Mouse (Mus musculus) MEL (cell line): ENCODE measurements around the gene Nhsl2. TPM values are rescaled to one million over a fixed set of nuclear protein-coding genes. Genes with fewer than 3 reads are reported as not detected.
A peak's percentile ranks its signal among the peaks of the same experiment; 100 is the strongest.

ENCODE experiments used
- DNase-seq: peaks from one replicate; pipeline ENCODE4 v3.0.0; 2011; ENCODE audit warnings: low read depth, low spot score
- H3K27ac ChIP-seq: 2 replicates; pipeline ENCODE4 v1.5.1; 2012; ENCODE audit warnings: low read depth, mild to moderate bottlenecking, control low read depth, low read length, moderate library complexity; ENCODE audit not compliant: control insufficient read depth
- H3K27me3 ChIP-seq, 2 experiments: fragments of 150-350 bp in 1 of 2; sonication (generic) in 1 of 2; 2 replicates each; pipeline ENCODE4 v1.6.1; 2012; ENCODE audit warnings: low read length in 2 of 2, mild to moderate bottlenecking in 2 of 2, improper control_type of control experiment in 1 of 2, moderate library complexity in 1 of 2; ENCODE audit not compliant: insufficient read depth in 2 of 2, control insufficient read depth in 1 of 2
- H3K36me3 ChIP-seq, 2 experiments: 2 replicates each; pipeline ENCODE4 v1.6.1; 2012 to 2014; ENCODE audit warnings: low read length in 2 of 2, improper control_type of control experiment in 1 of 2, inconsistent platforms in 1 of 2, mild to moderate bottlenecking in 1 of 2; ENCODE audit not compliant: insufficient read depth in 2 of 2, control insufficient read depth in 1 of 2
- H3K4me1 ChIP-seq, 2 experiments: fragments of 150-350 bp in 1 of 2; sonication (generic) in 1 of 2; 2 replicates each; pipeline ENCODE4 v1.6.1; 2012; ENCODE audit warnings: low read length in 2 of 2, improper control_type of control experiment in 1 of 2, mild to moderate bottlenecking in 1 of 2; ENCODE audit not compliant: insufficient read depth in 2 of 2, control insufficient read depth in 1 of 2
- H3K4me3 ChIP-seq, 2 experiments: fragments of 150-350 bp in 1 of 2; sonication (generic) in 1 of 2; 2 replicates each; pipeline ENCODE4 v1.5.1; 2012; ENCODE audit warnings: low read depth in 2 of 2, low read length in 2 of 2, mild to moderate bottlenecking in 2 of 2, moderate library complexity in 2 of 2, control low read depth in 1 of 2, improper control_type of control experiment in 1 of 2; ENCODE audit not compliant: control insufficient read depth in 1 of 2, insufficient read depth in 1 of 2
- H3K79me2 ChIP-seq: 2 replicates; pipeline ENCODE4 v1.6.1; 2012; ENCODE audit warnings: mild to moderate bottlenecking, low read length, moderate library complexity; ENCODE audit not compliant: control insufficient read depth, poor library complexity, insufficient read depth
- H3K9ac ChIP-seq: 2 replicates; pipeline ENCODE4 v1.6.1; 2012; ENCODE audit warnings: low read depth, mild to moderate bottlenecking, control low read depth, low read length, moderate library complexity; ENCODE audit not compliant: control insufficient read depth, poor library complexity, severe bottlenecking
- H3K9me3 ChIP-seq: fragments of 150-350 bp; sonication (generic); replicated peaks from 2 replicates; pipeline ENCODE4 v1.6.1; 2012; ENCODE audit warnings: mild to moderate bottlenecking, low read length, improper control_type of control experiment, moderate library complexity; ENCODE audit not compliant: insufficient read depth
- BHLHE40 ChIP-seq: IDR thresholded peaks from 2 replicates; pipeline ENCODE4 v1.6.1; 2012; ENCODE audit warnings: low read depth, mild to moderate bottlenecking, inconsistent platforms, low read length, improper control_type of control experiment, borderline replicate concordance
- CTCF ChIP-seq, 3 experiments: IDR thresholded peaks in 2 of 3; conservative IDR thresholded peaks in 1 of 3; 2 replicates each; pipeline ENCODE4 v1.5.1; 2011 to 2012; ENCODE audit warnings: low read length in 3 of 3, low read depth in 2 of 3, mild to moderate bottlenecking in 2 of 3, improper control_type of control experiment in 1 of 3, inconsistent platforms in 1 of 3, mixed read lengths in 1 of 3, moderate library complexity in 1 of 3; ENCODE audit not compliant: control insufficient read depth in 1 of 3, insufficient read depth in 1 of 3, poor library complexity in 1 of 3, severe bottlenecking in 1 of 3
- E2F4 ChIP-seq: IDR thresholded peaks from 2 replicates; pipeline ENCODE4 v1.6.1; 2011; ENCODE audit warnings: low read depth, low read length, improper control_type of control experiment, borderline replicate concordance
- ELF1 ChIP-seq: IDR thresholded peaks from 2 replicates; pipeline ENCODE4 v1.6.1; 2014; ENCODE audit warnings: low read depth, mild to moderate bottlenecking, inconsistent platforms, low read length, improper control_type of control experiment, moderate library complexity
- EP300 ChIP-seq, 2 experiments: IDR thresholded peaks; 2 replicates each; pipeline ENCODE4 v1.6.1; 2011; ENCODE audit warnings: improper control_type of control experiment in 2 of 2, low read length in 2 of 2, low read depth in 1 of 2, mild to moderate bottlenecking in 1 of 2
- ETS1 ChIP-seq: IDR thresholded peaks from 2 replicates; pipeline ENCODE4 v1.6.1; 2012; ENCODE audit warnings: low read depth, mild to moderate bottlenecking, inconsistent platforms, low read length, improper control_type of control experiment, moderate library complexity
- GABPA ChIP-seq: IDR thresholded peaks from 2 replicates; pipeline ENCODE4 v1.6.1; 2012; ENCODE audit warnings: low read depth, mild to moderate bottlenecking, inconsistent platforms, low read length, improper control_type of control experiment, moderate library complexity
- GATA1 ChIP-seq: IDR thresholded peaks from 2 replicates; pipeline ENCODE4 v1.6.1; 2011; ENCODE audit warnings: low read depth, low read length, improper control_type of control experiment
- JUND ChIP-seq: IDR thresholded peaks from 2 replicates; pipeline ENCODE4 v1.6.1; 2011; ENCODE audit warnings: low read depth, mild to moderate bottlenecking, improper control_type of control experiment, low read length
- KAT2A ChIP-seq: conservative IDR thresholded peaks from 2 replicates; pipeline ENCODE4 v1.6.1; 2012; ENCODE audit warnings: low read depth, low read length, improper control_type of control experiment, inconsistent platforms
- MAX ChIP-seq: IDR thresholded peaks from 2 replicates; pipeline ENCODE4 v1.6.1; 2011; ENCODE audit warnings: low read length, improper control_type of control experiment
- MAZ ChIP-seq: IDR thresholded peaks from 2 replicates; pipeline ENCODE4 v1.6.1; 2012; ENCODE audit warnings: low read depth, mild to moderate bottlenecking, inconsistent platforms, low read length, improper control_type of control experiment
- MEF2A ChIP-seq: IDR thresholded peaks from 2 replicates; pipeline ENCODE4 v1.6.1; 2014; ENCODE audit warnings: low read depth, mild to moderate bottlenecking, inconsistent platforms, low read length, improper control_type of control experiment; ENCODE audit not compliant: poor library complexity, insufficient replicate concordance, severe bottlenecking; ENCODE audit errors: extremely low read depth
- MXI1 ChIP-seq: IDR thresholded peaks from 2 replicates; pipeline ENCODE4 v1.6.1; 2011; ENCODE audit warnings: mild to moderate bottlenecking, low read depth, low read length, improper control_type of control experiment
- MYB ChIP-seq: IDR thresholded peaks from 2 replicates; pipeline ENCODE4 v1.6.1; 2011; ENCODE audit warnings: mild to moderate bottlenecking, low read depth, low read length, improper control_type of control experiment
- NELFE ChIP-seq: IDR thresholded peaks from 2 replicates; pipeline ENCODE4 v1.6.1; 2011; ENCODE audit warnings: low read depth, low read length, improper control_type of control experiment
- NRF1 ChIP-seq: IDR thresholded peaks from 2 replicates; pipeline ENCODE4 v1.6.1; 2014; ENCODE audit warnings: low read depth, mild to moderate bottlenecking, inconsistent platforms, low read length, improper control_type of control experiment, moderate library complexity; ENCODE audit not compliant: poor library complexity, insufficient read depth, severe bottlenecking
- POLR2A ChIP-seq, 2 experiments: IDR thresholded peaks; 2 replicates each; pipeline ENCODE4 v1.6.1; 2011 to 2012; ENCODE audit warnings: low read length in 2 of 2, mild to moderate bottlenecking in 2 of 2, control low read depth in 1 of 2, improper control_type of control experiment in 1 of 2, low read depth in 1 of 2, moderate library complexity in 1 of 2; ENCODE audit not compliant: control insufficient read depth in 1 of 2, insufficient read depth in 1 of 2, poor library complexity in 1 of 2
- POLR2AphosphoS2 ChIP-seq: IDR thresholded peaks from 2 replicates; pipeline ENCODE4 v1.6.1; 2011; ENCODE audit warnings: low read length, improper control_type of control experiment
- POLR2AphosphoS5 ChIP-seq: IDR thresholded peaks from 2 replicates; pipeline ENCODE4 v1.6.1; 2012; ENCODE audit warnings: low read depth, borderline replicate concordance, mild to moderate bottlenecking, inconsistent platforms, low read length, moderate library complexity, mixed read lengths
- RAD21 ChIP-seq: IDR thresholded peaks from 2 replicates; pipeline ENCODE4 v1.6.1; 2011; ENCODE audit warnings: mild to moderate bottlenecking, low read depth, low read length, improper control_type of control experiment
- SIN3A ChIP-seq: IDR thresholded peaks from 2 replicates; pipeline ENCODE4 v1.6.1; 2012; ENCODE audit warnings: low read length, improper control_type of control experiment, inconsistent platforms
- SMC3 ChIP-seq: IDR thresholded peaks from 2 replicates; pipeline ENCODE4 v1.6.1; 2011; ENCODE audit warnings: low read depth, low read length, improper control_type of control experiment
- TAL1 ChIP-seq: IDR thresholded peaks from 2 replicates; pipeline ENCODE4 v1.6.1; 2012; ENCODE audit warnings: mild to moderate bottlenecking, inconsistent platforms, low read length, moderate library complexity, mixed read lengths
- TBP ChIP-seq: IDR thresholded peaks from 2 replicates; pipeline ENCODE4 v1.8.0; 2011; ENCODE audit warnings: low read depth, low read length, improper control_type of control experiment
- TCF12 ChIP-seq: IDR thresholded peaks from 2 replicates; pipeline ENCODE4 v1.6.1; 2014; ENCODE audit warnings: low read depth, mild to moderate bottlenecking, inconsistent platforms, low read length, improper control_type of control experiment, moderate library complexity
- USF1 ChIP-seq: IDR thresholded peaks from 2 replicates; pipeline ENCODE4 v1.6.1; 2014; ENCODE audit warnings: low read depth, mild to moderate bottlenecking, inconsistent platforms, low read length, improper control_type of control experiment, moderate library complexity
- ZC3H11A ChIP-seq: IDR thresholded peaks from 2 replicates; pipeline ENCODE4 v1.6.1; 2012; ENCODE audit warnings: low read depth, mild to moderate bottlenecking, inconsistent platforms, low read length, improper control_type of control experiment
- ZMIZ1 ChIP-seq: IDR thresholded peaks from 2 replicates; pipeline ENCODE4 v1.6.1; 2012; ENCODE audit warnings: low read depth, mild to moderate bottlenecking, inconsistent platforms, low read length, improper control_type of control experiment, moderate library complexity
- polyA plus RNA-seq, 2 experiments: library from polyadenylated mRNA; stranded (reverse) in 1 of 2; unstranded in 1 of 2; fragments of >175 nt in 1 of 2; fragments of >200 nt in 1 of 2; gene quantifications; 2 replicates each; pipeline versions ENCODE4 v1.2.1 to v1.2.4; 2012; ENCODE audit warnings: low replicate concordance in 2 of 2, low read depth in 1 of 2; ENCODE audit not compliant: insufficient read length in 2 of 2, insufficient read depth in 1 of 2, missing spikeins in 1 of 2
- total RNA-seq: library from RNA; depleted of rRNA; stranded (reverse); fragments of 300-350 nt; gene quantifications from 2 replicates; pipeline ENCODE4 v1.2.3, GENCODE M21; 2012

Gene Nhsl2
- total and polyA plus RNA-seq, 3 experiments = 0.01 to 0.23 TPM; not detected in 1

- Histone ChIP-seq H3K9ac (0 out of 2 replicates have a peak overlapping the region, but pooled peaks have one; percentile 27), H3K4me1 (no peaks in the 10 kb centered on the region), H3K4me3 (0 out of 4 replicates have a peak overlapping the region, but pooled peaks of 1 of the 2 experiments have one; percentile 13), H3K9me3 (no peaks in the 10 kb centered on the region), H3K27me3 (peaks cover 0 to 3% of the 10 kb centered on the region in 2 experiments; a peak in 2 of 4 replicates), H3K79me2 (no peaks in the 10 kb centered on the region), H3K36me3 (no peaks in the 10 kb centered on the region), H3K27ac (no peak overlapping the region)
- TF ChIP-seq MXI1 (no peak), USF1 (no peak), ZC3H11A (peak; percentile 17; the same call in 1 of the 2 replicates), POLR2AphosphoS5 (no peak), GATA1 (no peak), E2F4 (no peak), CTCF (IDR thresholded peaks at IDR 0.05 in 2 of 3, conservative IDR thresholded peaks at IDR 0.05 in 1 of 3; ENCODE audit: control insufficient read depth in 1 of 3, insufficient read depth in 1 of 3, low read depth in 2 of 3, low read length in 3 of 3, poor library complexity in 1 of 3, severe bottlenecking in 1 of 3) (peak; percentile 40 to 82 (median 70); a peak in 5 of 6 replicates), TBP (no peak), BHLHE40 (no peak), ELF1 (no peak), SIN3A (no peak), TAL1 (no peak), POLR2A (IDR thresholded peaks at IDR 0.05; ENCODE audit: control insufficient read depth in 1 of 2, insufficient read depth in 1 of 2, low read depth in 1 of 2, low read length in 2 of 2, poor library complexity in 1 of 2) (no peak), KAT2A (no peak), NELFE (no peak), GABPA (no peak), NRF1 (0 out of 2 replicates have a peak, but pooled peaks have one; percentile 39), EP300 (IDR thresholded peaks at IDR 0.05; ENCODE audit: low read depth in 1 of 2, low read length in 2 of 2) (no peak), TCF12 (no peak), SMC3 (peak; percentile 61), MAX (no peak), ZMIZ1 (no peak), JUND (no peak), MEF2A (no peak), RAD21 (peak; percentile 53), MYB (no peak), POLR2AphosphoS2 (no peak), MAZ (peak; percentile 70; the same call in 1 of the 2 replicates), ETS1 (no peak)
- peak; percentile 82 for DNase-seq
Observed at GRCm38 (mm10) chrX:101953787-101954491, 104.8 kb downstream of the Nhsl2 start.
